ENCODE assay signal across 33 mouse cellular contexts in the genomic region with DNA sequence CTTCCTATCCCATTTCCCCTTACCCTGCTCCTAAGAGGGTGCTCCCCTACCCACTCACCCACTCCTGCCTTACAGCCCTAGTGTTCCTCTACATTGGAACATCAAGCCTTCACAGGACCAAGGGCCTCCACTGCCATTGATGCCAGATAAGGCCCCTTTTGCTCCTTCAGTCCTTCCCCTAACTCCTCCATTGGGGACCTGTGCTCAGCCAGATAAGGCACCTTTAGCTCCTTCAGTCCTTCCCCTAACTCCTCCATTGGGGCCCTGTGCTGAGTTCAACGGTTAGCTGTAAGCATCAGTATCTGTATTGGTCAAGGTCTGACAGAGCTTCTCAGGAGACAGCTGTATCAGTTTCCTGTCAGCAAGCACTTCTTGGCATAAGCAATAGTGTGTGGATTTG.
"Had no signal": no experiment of that assay in that cellular context is flagged by ENCODE, and none has a peak within 500 bp of the region (broad histone marks: within the 10 kb centered on the region; RNA-seq: fewer than 3 reads in every experiment).

No protein-coding gene starts in this region.

- H3K27me3 ChIP-seq: heart, embryonic 13.5 days; heart, embryonic 15.5 days; hindbrain, embryonic 12.5 days; hindbrain, embryonic 13.5 days; hindbrain, embryonic 15.5 days; intestine, embryonic 15.5 days; kidney, embryonic 15.5 days had no signal

- H3K4me1 ChIP-seq: heart, embryonic 13.5 days; heart, embryonic 15.5 days; hindbrain, embryonic 10.5 days; hindbrain, embryonic 12.5 days; hindbrain, embryonic 13.5 days; hindbrain, embryonic 15.5 days; intestine, embryonic 15.5 days; kidney, embryonic 15.5 days had no signal

- H3K4me3 ChIP-seq: heart, embryonic 13.5 days; heart, embryonic 15.5 days; hindbrain, embryonic 10.5 days; hindbrain, embryonic 12.5 days; hindbrain, embryonic 13.5 days; hindbrain, embryonic 15.5 days; intestine, embryonic 15.5 days; kidney, embryonic 15.5 days; layer of hippocampus, adult 2 months; left cerebral cortex, adult 2 months had no signal

- H3K36me3 ChIP-seq: heart, embryonic 13.5 days; heart, embryonic 15.5 days; hindbrain, embryonic 10.5 days; hindbrain, embryonic 12.5 days; hindbrain, embryonic 13.5 days; hindbrain, embryonic 15.5 days; intestine, embryonic 15.5 days; kidney, embryonic 15.5 days had no signal

- H3K27ac ChIP-seq: heart, embryonic 13.5 days; heart, embryonic 15.5 days; hindbrain, embryonic 10.5 days; hindbrain, embryonic 12.5 days; hindbrain, embryonic 13.5 days; hindbrain, embryonic 14.5 days; hindbrain, embryonic 15.5 days; hindbrain, postnatal 0 days; intestine, embryonic 15.5 days; kidney, embryonic 15.5 days; kidney, postnatal 0 days; layer of hippocampus, adult 2 months; left cerebral cortex, adult 2 months had no signal

- ATAC-seq: hindbrain, embryonic 16.5 days; hindbrain, postnatal 0 days; inflammation-experienced regulatory T-cells, adult 6 months; intestine, embryonic 15.5 days; intestine, embryonic 16.5 days; intestine, postnatal 0 days had no signal

- H3K9me3 ChIP-seq: heart, embryonic 13.5 days; heart, embryonic 15.5 days; hindbrain, embryonic 10.5 days; hindbrain, embryonic 12.5 days; hindbrain, embryonic 13.5 days; hindbrain, embryonic 15.5 days; intestine, embryonic 15.5 days; kidney, embryonic 15.5 days had no signal

- H3K4me2 ChIP-seq: heart, embryonic 13.5 days; heart, embryonic 15.5 days; hindbrain, embryonic 12.5 days; hindbrain, embryonic 13.5 days; hindbrain, embryonic 14.5 days; hindbrain, embryonic 15.5 days; intestine, embryonic 15.5 days; kidney, embryonic 15.5 days had no signal

- DNase-seq: heart, postnatal 10 days; heart, postnatal 14 days; heart, postnatal 36 days; heart, postnatal 4 days; kidney, adult 11 months; kidney, adult 18-20 months; kidney, adult 2 months; kidney, adult 8-10 months; kidney, adult 9 months; kidney, postnatal 10 days; kidney, postnatal 14 days; kidney, postnatal 25 days; kidney, postnatal 36 days; kidney, postnatal 4 days; layer of hippocampus, adult 9-11 months; layer of hippocampus, postnatal 36 days had no signal

- H3K9ac ChIP-seq: heart, embryonic 13.5 days; heart, embryonic 15.5 days; hindbrain, embryonic 12.5 days; hindbrain, embryonic 13.5 days; hindbrain, embryonic 14.5 days; hindbrain, embryonic 15.5 days; intestine, embryonic 15.5 days; kidney, embryonic 15.5 days had no signal
